Mouse (Mus musculus) thymus, adult 2 months (tissue): ENCODE results near the gene Acadvl. TPM values are rescaled to one million over a fixed set of nuclear protein-coding genes. Genes with fewer than 3 reads are reported as not detected.

Experiments
- DNase-seq: peaks from one replicate; pipeline ENCODE4 v3.0.0; 2021
- H3K27ac ChIP-seq: fragments of 200-500 bp; 2 replicates; pipeline ENCODE4 v1.5.1; 2012; ENCODE audit warnings: low read length, control low read depth; ENCODE audit not compliant: control insufficient read depth, insufficient read depth
- H3K27me3 ChIP-seq: fragments of 200-500 bp; 2 replicates; pipeline ENCODE4 v1.6.1; 2012; ENCODE audit warnings: mild to moderate bottlenecking, low read length, moderate library complexity, mixed read lengths; ENCODE audit not compliant: control insufficient read depth, insufficient read depth
- H3K36me3 ChIP-seq: fragments of 200-500 bp; 2 replicates; pipeline ENCODE4 v1.6.1; 2012; ENCODE audit warnings: mild to moderate bottlenecking, low read length, moderate library complexity; ENCODE audit not compliant: control insufficient read depth, insufficient read depth
- H3K4me1 ChIP-seq: fragments of 200-500 bp; replicated peaks from 2 replicates; pipeline ENCODE4 v1.6.1; 2012; ENCODE audit warnings: low read length; ENCODE audit not compliant: control insufficient read depth, insufficient read depth
- H3K4me3 ChIP-seq: fragments of 200-500 bp; 2 replicates; pipeline ENCODE4 v1.5.1; 2012; ENCODE audit warnings: mild to moderate bottlenecking, low read length, control low read depth, moderate library complexity; ENCODE audit not compliant: control insufficient read depth, insufficient read depth
- CTCF ChIP-seq: fragments of 200-500 bp; IDR thresholded peaks from 2 replicates; pipeline ENCODE4 v1.5.1; 2012; ENCODE audit warnings: mild to moderate bottlenecking, control low read depth, low read length, moderate library complexity, borderline replicate concordance; ENCODE audit not compliant: control insufficient read depth, poor library complexity, insufficient read depth; ENCODE audit errors: extremely low read depth
- POLR2A ChIP-seq: fragments of 200-500 bp; IDR thresholded peaks from 2 replicates; pipeline ENCODE4 v1.6.1; 2012; ENCODE audit warnings: mild to moderate bottlenecking, low read length, control low read depth, moderate library complexity; ENCODE audit not compliant: control insufficient read depth, poor library complexity, insufficient read depth; ENCODE audit errors: extremely low read depth
- WGBS: fragments of 180-500 bp; shearing (Covaris S2); methylation state at CpG from one replicate; pipeline ENCODE4 v1.1.7; 2018; 5-methylcytosine and 5-hydroxymethylcytosine counted together
- polyA plus RNA-seq: library from polyadenylated mRNA; depleted of rRNA; stranded (reverse); fragments of >200 nt; gene quantifications from 2 replicates; pipeline ENCODE4 v1.2.3, GENCODE M21; 2012

Acadvl gene
- polyA plus RNA-seq, 1 experiment = 110 TPM

DNA sequence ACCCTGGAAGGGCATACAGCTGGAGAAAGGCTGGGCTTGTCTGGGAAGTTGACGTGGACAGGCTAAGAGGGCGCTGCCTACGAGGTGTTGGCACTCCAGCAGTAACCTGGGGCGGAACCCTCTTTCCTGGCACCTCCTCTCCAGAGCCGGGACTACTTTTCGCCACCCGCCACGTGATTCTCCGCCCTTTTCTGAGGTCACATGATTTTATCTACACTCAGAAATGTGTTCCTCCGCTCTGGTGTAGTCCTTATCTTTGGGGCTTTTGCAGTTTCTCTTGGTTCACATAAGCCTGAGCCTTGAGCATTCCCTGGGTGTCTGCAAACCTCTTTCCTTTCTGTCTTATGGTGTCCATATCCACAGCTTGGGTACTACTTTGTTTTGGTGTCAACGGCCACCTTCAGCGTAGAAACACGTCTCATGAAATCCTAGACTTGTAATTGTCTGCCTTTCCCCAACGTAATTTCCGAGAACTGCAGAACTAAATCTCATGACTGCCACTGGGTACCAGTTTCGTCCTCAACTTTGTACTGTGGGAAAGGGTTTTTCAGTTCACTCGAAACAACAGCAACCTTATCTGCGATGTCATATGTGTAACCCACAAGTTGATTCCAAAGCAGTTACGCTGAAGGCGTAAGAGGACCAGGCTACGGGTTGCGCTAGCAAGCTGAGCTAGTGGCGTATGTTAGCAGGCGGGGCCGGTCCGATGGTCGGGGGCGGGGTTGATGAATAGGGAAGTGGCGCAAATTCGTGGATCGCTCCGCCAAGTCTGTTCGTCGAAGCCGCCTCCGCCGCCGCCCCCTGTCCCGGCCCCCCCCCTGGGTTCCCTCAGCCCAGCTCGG lies 24.1 kb downstream of the Acadvl start, which contains the start of gene Gabarap:
Gene Gabarap (plus strand): TSS at position 294 of the 842 bp plus-strand sequence.
- no peaks in the 10 kb centered on the region for H3K27me3 ChIP-seq
- DNase-seq = peak; percentile 92
- H3K36me3 ChIP-seq = peaks cover 29% of the 10 kb centered on the region
- TF ChIP-seq CTCF = no peak
- TF ChIP-seq POLR2A = peak; percentile 61
- WGBS = under 1% methylated on average over 40 of the region's 40 CpGs
- peak within 1 kb of the TSS; percentile 57 for H3K4me3 ChIP-seq
- H3K4me1 ChIP-seq = peaks cover 8% of the 10 kb centered on the region
- H3K27ac ChIP-seq = peak within 1 kb of the TSS; percentile 48

DNA sequence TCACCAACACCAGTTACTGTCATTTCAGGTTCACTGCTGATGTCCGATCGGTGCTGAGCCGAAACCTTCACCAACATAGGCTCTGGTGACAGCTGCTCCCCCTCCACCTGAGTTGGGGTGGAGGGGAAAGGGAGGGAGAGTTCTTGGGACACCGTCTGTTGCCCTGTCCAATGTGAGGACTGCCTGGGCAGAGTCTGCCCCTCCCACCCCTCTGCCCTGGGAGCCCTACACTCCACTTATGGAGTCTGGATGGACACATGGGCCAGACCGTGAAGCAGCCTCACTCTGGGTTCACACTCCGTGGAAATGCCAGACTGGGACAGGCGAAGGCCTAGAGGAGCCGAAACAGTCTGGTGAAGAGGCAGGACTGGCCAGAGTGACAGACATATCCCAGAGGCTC lies 25.3 kb downstream of the Acadvl start:
- Histone ChIP-seq H3K27me3 (no peaks in the 10 kb centered on the region), H3K4me1 (peaks cover 8% of the 10 kb centered on the region), H3K4me3 (no peak overlapping the region), H3K36me3 (peaks cover 37% of the 10 kb centered on the region), H3K27ac (no peak overlapping the region)
- DNase-seq = no peak
- 97% methylated on average over 8 of the region's 8 CpGs for WGBS
- TF ChIP-seq CTCF = no peak
- no peak for TF ChIP-seq POLR2A

DNA sequence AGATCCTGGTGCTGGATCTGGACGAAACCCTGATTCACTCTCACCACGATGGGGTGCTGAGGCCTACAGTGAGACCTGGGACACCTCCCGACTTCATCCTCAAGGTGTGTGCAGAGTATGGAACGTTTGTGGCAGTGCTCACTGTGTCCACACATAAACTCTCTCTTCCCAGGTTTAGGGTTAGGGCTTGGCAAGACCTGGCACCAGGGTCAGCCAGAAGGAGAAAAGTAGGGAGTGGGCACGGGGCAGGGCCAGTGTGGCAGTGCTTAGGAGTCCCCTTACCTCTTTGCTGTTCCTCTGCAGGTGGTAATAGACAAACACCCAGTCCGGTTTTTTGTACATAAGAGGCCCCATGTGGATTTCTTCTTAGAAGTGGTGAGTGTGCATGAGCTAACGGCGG lies 30.8 kb downstream of the Acadvl start:
- peaks cover 43% of the 10 kb centered on the region for H3K36me3 ChIP-seq
- 96% methylated on average over 8 of the region's 8 CpGs for WGBS
- H3K4me1 ChIP-seq = peaks cover 14% of the 10 kb centered on the region
- DNase-seq = no peak
- TF ChIP-seq CTCF = no peak
- TF ChIP-seq POLR2A = no peak
- no peak overlapping the region for H3K4me3 ChIP-seq
- no peak overlapping the region for H3K27ac ChIP-seq
- H3K27me3 ChIP-seq = no peaks in the 10 kb centered on the region

DNA sequence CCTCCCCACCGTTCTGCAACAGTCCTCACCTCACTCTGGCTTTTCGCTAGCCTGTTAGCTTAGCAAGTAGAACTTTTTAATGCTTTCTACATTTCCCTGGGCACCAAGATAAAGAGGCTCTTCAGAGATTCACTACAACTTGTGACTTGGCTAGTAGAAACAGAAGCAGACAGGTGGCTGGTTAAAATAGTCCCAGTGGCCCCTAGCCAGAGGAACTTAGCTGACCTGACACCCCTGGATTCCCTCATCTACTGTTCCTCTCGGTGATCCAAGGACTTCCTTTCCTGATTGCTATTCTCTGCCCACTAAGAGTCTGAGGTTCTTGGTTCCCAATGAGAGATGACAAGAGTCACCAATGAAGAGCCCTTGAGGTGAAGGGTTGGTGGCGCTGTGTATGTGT lies 31.8 kb downstream of the Acadvl start:
- 94% methylated on average over 4 of the region's 4 CpGs for WGBS
- peaks cover 14% of the 10 kb centered on the region for H3K4me1 ChIP-seq
- no peak overlapping the region for H3K27ac ChIP-seq
- TF ChIP-seq POLR2A (no peak), CTCF (no peak)
- H3K36me3 ChIP-seq = peaks cover 33% of the 10 kb centered on the region
- no peak for DNase-seq
- no peaks in the 10 kb centered on the region for H3K27me3 ChIP-seq
- no peak overlapping the region for H3K4me3 ChIP-seq

DNA sequence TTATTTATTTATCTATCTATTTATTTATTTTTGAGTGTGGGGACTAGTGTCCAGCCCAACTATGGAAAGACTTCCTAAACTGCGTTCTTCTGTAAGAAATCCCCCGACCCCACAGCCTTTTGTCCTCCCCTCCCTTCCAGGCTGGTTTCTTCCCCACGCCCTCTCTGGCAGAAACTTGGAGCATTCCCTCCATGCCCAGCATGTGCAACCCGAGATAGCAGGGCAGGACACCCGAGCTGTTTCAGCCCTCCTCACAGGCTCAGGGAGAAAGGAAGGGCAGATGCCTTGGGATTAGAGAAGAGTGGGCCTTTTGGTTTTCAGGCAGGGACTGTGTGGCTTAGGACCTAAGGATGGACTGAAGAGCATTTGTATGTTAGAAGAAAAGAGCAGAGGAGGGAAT lies 32.3 kb downstream of the Acadvl start:
- Histone ChIP-seq H3K27ac (no peak overlapping the region), H3K4me3 (no peak overlapping the region)

DNA sequence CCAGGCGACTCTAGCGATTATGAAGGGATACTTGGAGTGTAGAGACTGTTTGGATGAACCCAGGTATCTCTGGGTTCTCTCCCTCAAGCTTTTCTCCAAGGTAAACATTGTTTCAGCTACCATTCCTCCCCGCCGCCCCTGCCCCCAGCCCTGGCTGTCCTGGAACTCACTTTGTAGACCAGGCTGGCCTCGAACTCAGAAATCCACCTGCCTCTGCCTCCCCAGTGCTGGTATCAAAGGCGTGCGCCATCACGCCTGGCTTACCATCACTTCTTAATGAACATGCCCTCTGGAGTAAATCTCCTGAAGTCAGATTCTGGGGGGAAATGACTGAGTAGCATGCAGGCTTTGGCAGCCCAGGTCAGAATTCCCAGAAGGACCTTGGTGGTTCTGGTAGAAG lies 33.0 kb downstream of the Acadvl start, which contains the start of gene Elp5:
Gene Elp5 (minus strand): TSS at position 293 of the 400 bp plus-strand sequence.
- no peak for DNase-seq
- Histone ChIP-seq H3K36me3 (peaks cover 24% of the 10 kb centered on the region), H3K27ac (no peak within 1 kb of the TSS), H3K4me1 (peaks cover 14% of the 10 kb centered on the region), H3K4me3 (peak within 1 kb of the TSS; percentile 59), H3K27me3 (no peaks in the 10 kb centered on the region)
- 66% methylated on average over 8 of the region's 8 CpGs for WGBS
- TF ChIP-seq CTCF (no peak), POLR2A (no peak)

More for the DNA sequence above, 32.3 kb downstream of the Acadvl start:
- Histone ChIP-seq H3K27me3 (no peaks in the 10 kb centered on the region), H3K36me3 (peaks cover 28% of the 10 kb centered on the region), H3K4me1 (peaks cover 14% of the 10 kb centered on the region)
- no peak for DNase-seq
- 72% methylated on average over 5 of the region's 5 CpGs for WGBS
- TF ChIP-seq POLR2A (no peak), CTCF (no peak)
